Mouse (Mus musculus) retina, embryonic 14.5 days (tissue): ENCODE results near the gene Crot.
"Not testable (repeated sequence)": the region's sequence is repeated elsewhere in the genome, so short reads cannot be mapped to it uniquely, and the experiment has no call there.

Experiments
- DNase-seq: peaks from one replicate; pipeline ENCODE4 v3.0.0-alpha.2; 2015; ENCODE audit warnings: low spot score

The Crot gene

GRCm38 (mm10) chr5:8996686-8997512 is at the start of gene Crot:
Gene Crot, minus strand, starts transcription at chr5:8997324.
- DNase-seq, result peak; percentile 96

GRCm38 (mm10) chr5:9045904-9046303 is 48.8 kb upstream of the Crot start:
- no peak for DNase-seq

- DNase-seq, result peak; percentile 48
These were observed 47.7 kb upstream of the Crot start for GRCm38 (mm10) chr5:9044821-9045220.

GRCm38 (mm10) chr5:9043582-9044267 is 46.6 kb upstream of the Crot start:
- DNase-seq, result peak; percentile 87

- DNase-seq, result peak; percentile 73
These were observed 45.7 kb upstream of the Crot start for GRCm38 (mm10) chr5:9042721-9043416.

GRCm38 (mm10) chr5:9040665-9041215 is 43.6 kb upstream of the Crot start:
- no peak for DNase-seq

- peak; percentile 41 for DNase-seq
These were observed 42.9 kb upstream of the Crot start for GRCm38 (mm10) chr5:9039978-9040377.

- no peak for DNase-seq
These were observed 40.2 kb upstream of the Crot start for GRCm38 (mm10) chr5:9037292-9037691.

- DNase-seq, result no peak
These were observed 38.3 kb upstream of the Crot start for GRCm38 (mm10) chr5:9035457-9035856.

- no peak for DNase-seq
These were observed 37.4 kb upstream of the Crot start for GRCm38 (mm10) chr5:9034535-9034934.

GRCm38 (mm10) chr5:9033843-9034242 is 36.7 kb upstream of the Crot start:
- no peak for DNase-seq

GRCm38 (mm10) chr5:9032641-9033040 is 35.5 kb upstream of the Crot start:
- DNase-seq, result no peak

- no peak for DNase-seq
These were observed 35.0 kb upstream of the Crot start for GRCm38 (mm10) chr5:9032101-9032590.

GRCm38 (mm10) chr5:9028266-9028841 is 31.2 kb upstream of the Crot start:
- no peak for DNase-seq

- no peak for DNase-seq
These were observed 18.2 kb upstream of the Crot start for GRCm38 (mm10) chr5:9015352-9015751.

- DNase-seq, result no peak
These were observed 17.6 kb upstream of the Crot start for GRCm38 (mm10) chr5:9014774-9015173.

- DNase-seq, result no peak
These were observed 14.2 kb upstream of the Crot start for GRCm38 (mm10) chr5:9011374-9011773.

GRCm38 (mm10) chr5:9010166-9010565 is 13.0 kb upstream of the Crot start:
- no peak for DNase-seq

- not testable (repeated sequence) for DNase-seq
These were observed 9.5 kb upstream of the Crot start for GRCm38 (mm10) chr5:9006585-9006984.

GRCm38 (mm10) chr5:9000006-9000405 is 2.9 kb upstream of the Crot start:
- DNase-seq, result not testable (repeated sequence)

GRCm38 (mm10) chr5:8999108-8999507 is 2.0 kb upstream of the Crot start:
- no peak for DNase-seq

GRCm38 (mm10) chr5:8997513-8997895 is 380 bp upstream of the Crot start:
- DNase-seq, result no peak
